Mouse (Mus musculus) hindbrain, embryonic 11.5 days (tissue): ENCODE measurements at regions not wholly inside any gene's neighbourhood (a gene's known extent, or its start where the extent isn't known, plus 50 kb on each side); places are given as distances from the start of the nearest gene placed in this dataset.

Experiments used
- ATAC-seq: fragments of 200-750 bp; cut with Nextera tagmentation; 2 replicates; pipeline ENCODE4 v1.8.0; 2017; ENCODE audit warnings: mild to moderate bottlenecking, moderate TSS enrichment, moderate library complexity; ENCODE audit not compliant: low FRiP score
- DNase-seq: peaks from one replicate; pipeline ENCODE4 v3.0.0-alpha.2; 2015; ENCODE audit warnings: low spot score
- H3K27ac ChIP-seq: fragments of 300-500 bp; sonication (generic); 2 replicates; pipeline ENCODE4 v1.5.1; 2014; ENCODE audit warnings: mild to moderate bottlenecking, low read depth, low read length
- H3K27me3 ChIP-seq: fragments of 300-500 bp; sonication (generic); 2 replicates; pipeline ENCODE4 v1.6.1; 2014; ENCODE audit warnings: mild to moderate bottlenecking, low read length, moderate library complexity, mixed read lengths; ENCODE audit not compliant: control insufficient read depth, insufficient read depth
- H3K36me3 ChIP-seq: fragments of 300-500 bp; sonication (generic); 2 replicates; pipeline ENCODE4 v1.6.1; 2014; ENCODE audit warnings: mild to moderate bottlenecking, low read length, moderate library complexity, mixed read lengths; ENCODE audit not compliant: control insufficient read depth, insufficient read depth
- H3K4me1 ChIP-seq: fragments of 300-500 bp; sonication (generic); replicated peaks from 2 replicates; pipeline ENCODE4 v1.6.1; 2014; ENCODE audit warnings: low read length, mixed read lengths; ENCODE audit not compliant: control insufficient read depth, insufficient read depth
- H3K4me2 ChIP-seq: fragments of 300-500 bp; sonication (generic); replicated peaks from 2 replicates; pipeline ENCODE4 v1.6.1; 2014; ENCODE audit warnings: mild to moderate bottlenecking, low read depth, low read length
- H3K4me3 ChIP-seq: fragments of 300-500 bp; sonication (generic); 2 replicates; pipeline ENCODE4 v1.5.1; 2014; ENCODE audit warnings: low read depth, low read length
- H3K9ac ChIP-seq: fragments of 300-500 bp; sonication (generic); 2 replicates; pipeline ENCODE4 v1.6.1; 2014; ENCODE audit warnings: low read depth, low read length
- H3K9me3 ChIP-seq: fragments of 300-500 bp; sonication (generic); 2 replicates; pipeline ENCODE4 v1.6.1; 2016; ENCODE audit warnings: low read length; ENCODE audit not compliant: control insufficient read depth
- WGBS: fragments of 180-500 bp; shearing (Covaris S2); extraction: QIAGEN DNeasy Blood & Tissue Kit; methylation state at CpG from one replicate; pipeline ENCODE4 v1.1.7; 2014; 5-methylcytosine and 5-hydroxymethylcytosine counted together

- no peaks in the 10 kb centered on the region for H3K4me1 ChIP-seq
- H3K9ac ChIP-seq = no peak overlapping the region
- DNase-seq (no peak), ATAC-seq (no peak)
- H3K9me3 ChIP-seq = no peaks in the 10 kb centered on the region
- H3K36me3 ChIP-seq = no peaks in the 10 kb centered on the region
- H3K4me3 ChIP-seq = no peak overlapping the region
- WGBS = 71% methylated on average over 7 of the region's 7 CpGs
- no peak overlapping the region for H3K4me2 ChIP-seq
- no peak overlapping the region for H3K27ac ChIP-seq
- no peaks in the 10 kb centered on the region for H3K27me3 ChIP-seq
These were observed 96.4 kb downstream of the Nedd1 start for GRCm38 (mm10) chr10:92625781-92626180.

GRCm38 (mm10) chr10:92615684-92616379 is 106.4 kb downstream of the Nedd1 start:
- Histone ChIP-seq H3K27ac (no peak overlapping the region), H3K4me2 (no peak overlapping the region), H3K36me3 (no peaks in the 10 kb centered on the region), H3K4me1 (no peaks in the 10 kb centered on the region), H3K9ac (no peak overlapping the region), H3K27me3 (no peaks in the 10 kb centered on the region), H3K4me3 (no peak overlapping the region), H3K9me3 (no peaks in the 10 kb centered on the region)
- ATAC-seq (no peak), DNase-seq (no peak)
- 89% methylated on average over 4 of the region's 5 CpGs for WGBS

- Histone ChIP-seq H3K4me3 (no peak overlapping the region), H3K27me3 (no peaks in the 10 kb centered on the region), H3K9ac (no peak overlapping the region), H3K4me1 (no peaks in the 10 kb centered on the region), H3K36me3 (no peaks in the 10 kb centered on the region), H3K27ac (no peak overlapping the region), H3K4me2 (no peak overlapping the region), H3K9me3 (no peaks in the 10 kb centered on the region)
- 37% methylated on average over 6 of the region's 6 CpGs for WGBS
- DNase-seq = no peak
- no peak for ATAC-seq
These were observed 107.9 kb downstream of the Nedd1 start for GRCm38 (mm10) chr10:92614341-92614740.

GRCm38 (mm10) chr10:92611060-92611459 is 111.2 kb downstream of the Nedd1 start:
- WGBS = 82% methylated on average over 3 of the region's 3 CpGs
- no peak overlapping the region for H3K4me3 ChIP-seq
- H3K27ac ChIP-seq = no peak overlapping the region
- no peak overlapping the region for H3K9ac ChIP-seq
- H3K4me1 ChIP-seq = no peaks in the 10 kb centered on the region
- no peaks in the 10 kb centered on the region for H3K36me3 ChIP-seq
- no peaks in the 10 kb centered on the region for H3K9me3 ChIP-seq
- no peak for DNase-seq
- no peak overlapping the region for H3K4me2 ChIP-seq
- no peaks in the 10 kb centered on the region for H3K27me3 ChIP-seq
- no peak for ATAC-seq

- H3K9me3 ChIP-seq = no peaks in the 10 kb centered on the region
These were observed 115.5 kb downstream of the Nedd1 start for GRCm38 (mm10) chr10:92606761-92607160.

GRCm38 (mm10) chr10:92605646-92606045 is 116.6 kb downstream of the Nedd1 start:
- H3K9me3 ChIP-seq = no peaks in the 10 kb centered on the region
- H3K27ac ChIP-seq = no peak overlapping the region
- H3K4me2 ChIP-seq = no peak overlapping the region
- no peaks in the 10 kb centered on the region for H3K27me3 ChIP-seq
- H3K4me3 ChIP-seq = no peak overlapping the region
- WGBS = 26% methylated on average over 3 of the region's 3 CpGs
- no peaks in the 10 kb centered on the region for H3K4me1 ChIP-seq
- no peaks in the 10 kb centered on the region for H3K36me3 ChIP-seq
- ATAC-seq = no peak
- no peak overlapping the region for H3K9ac ChIP-seq
- no peak for DNase-seq

More at GRCm38 (mm10) chr10:92606761-92607160, 115.5 kb downstream of the Nedd1 start:
- Histone ChIP-seq H3K4me2 (no peak overlapping the region), H3K27me3 (no peaks in the 10 kb centered on the region), H3K9ac (no peak overlapping the region), H3K36me3 (no peaks in the 10 kb centered on the region), H3K4me1 (no peaks in the 10 kb centered on the region), H3K27ac (no peak overlapping the region), H3K4me3 (no peak overlapping the region)
- 37% methylated on average over 4 of the region's 4 CpGs for WGBS
- ATAC-seq (no peak), DNase-seq (no peak)

GRCm38 (mm10) chr10:92600116-92600515 is 122.1 kb downstream of the Nedd1 start:
- WGBS = 81% methylated on average over 4 of the region's 4 CpGs
- no peak overlapping the region for H3K4me3 ChIP-seq
- H3K4me2 ChIP-seq = no peak overlapping the region
- ATAC-seq (no peak), DNase-seq (no peak)
- no peaks in the 10 kb centered on the region for H3K36me3 ChIP-seq
- H3K9ac ChIP-seq = no peak overlapping the region
- no peak overlapping the region for H3K27ac ChIP-seq
- no peaks in the 10 kb centered on the region for H3K9me3 ChIP-seq
- H3K27me3 ChIP-seq = no peaks in the 10 kb centered on the region
- H3K4me1 ChIP-seq = no peaks in the 10 kb centered on the region

GRCm38 (mm10) chr10:92595496-92596355 is 126.5 kb downstream of the Nedd1 start:
- Histone ChIP-seq H3K36me3 (no peaks in the 10 kb centered on the region), H3K9me3 (no peaks in the 10 kb centered on the region), H3K4me3 (no peak overlapping the region), H3K27ac (no peak overlapping the region), H3K4me2 (no peak overlapping the region), H3K4me1 (no peaks in the 10 kb centered on the region), H3K27me3 (no peaks in the 10 kb centered on the region), H3K9ac (no peak overlapping the region)
- WGBS = 25% methylated on average over 6 of the region's 6 CpGs
- DNase-seq = no peak
- no peak for ATAC-seq
